Mouse (Mus musculus): ENCODE measurements around the gene Limd1. TPM values are rescaled to one million over a fixed set of nuclear protein-coding genes. Genes with fewer than 3 reads are reported as not detected.

Limd1 gene
- polyA plus RNA-seq, 1 experiment from 2014 or later: 15.8 TPM

GRCm38 (mm10) chr9:123531234-123531633 is 52.7 kb downstream of the Limd1 start:
- Histone ChIP-seq H3K9me3 (ENCODE audit: control insufficient read depth, low read length) (no peaks in the 10 kb centered on the region), H3K4me1 (replicated peaks; ENCODE audit: control insufficient read depth, insufficient read depth, low read length) (peaks cover 20% of the 10 kb centered on the region), H3K27ac (ENCODE audit: low read length) (no peak overlapping the region), H3K36me3 (ENCODE audit: control insufficient read depth, insufficient read depth) (no peaks in the 10 kb centered on the region; the same call in 1 of the 2 replicates), H3K4me3 (replicated peaks; ENCODE audit: low read length) (no peak overlapping the region), H3K4me2 (ENCODE audit: low read length) (peak overlapping the region; percentile 79), H3K9ac (replicated peaks; ENCODE audit: low read depth, low read length) (no peak overlapping the region), H3K27me3 (replicated peaks; ENCODE audit: control insufficient read depth, insufficient read depth, low read length) (no peaks in the 10 kb centered on the region)
- ATAC-seq: no peak

DNA sequence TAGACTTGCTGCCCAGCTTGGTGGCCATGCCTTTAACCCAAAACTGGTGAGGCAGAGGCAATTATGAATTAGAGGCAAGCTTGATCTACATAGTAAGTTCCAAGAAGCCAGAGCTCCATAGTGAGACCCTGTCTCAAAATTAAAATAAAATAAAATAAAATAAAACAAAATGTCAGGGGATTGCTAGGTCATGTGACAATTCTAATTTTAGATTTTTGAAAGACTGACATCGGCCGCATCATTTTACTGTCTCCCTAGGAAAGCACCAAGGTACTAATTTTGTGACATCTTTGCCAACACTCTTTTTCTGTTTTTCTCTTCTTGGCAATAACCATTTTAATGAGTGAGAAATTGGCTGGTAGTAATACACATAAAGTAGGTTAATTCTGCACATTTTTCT is 58.1 kb downstream of the Limd1 start:
- H3K4me2 ChIP-seq (ENCODE audit: low read length): no peak overlapping the region
- no peak for ATAC-seq
- H3K9me3 ChIP-seq (ENCODE audit: control insufficient read depth, low read length): no peaks in the 10 kb centered on the region
- no peak overlapping the region for H3K27ac ChIP-seq (ENCODE audit: low read length)
- 89% methylated on average over 2 of the region's 2 CpGs for WGBS
- no peak overlapping the region for H3K9ac ChIP-seq (replicated peaks; ENCODE audit: low read depth, low read length)
- H3K4me1 ChIP-seq (replicated peaks; ENCODE audit: control insufficient read depth, insufficient read depth, low read length): peaks cover 9% of the 10 kb centered on the region
- no peak overlapping the region for H3K4me3 ChIP-seq (replicated peaks; ENCODE audit: low read length)
- no peaks in the 10 kb centered on the region; the same call in 1 of the 2 replicates for H3K36me3 ChIP-seq (ENCODE audit: control insufficient read depth, insufficient read depth)
- H3K27me3 ChIP-seq (replicated peaks; ENCODE audit: control insufficient read depth, insufficient read depth, low read length): no peaks in the 10 kb centered on the region

- no peaks in the 10 kb centered on the region for H3K9me3 ChIP-seq (ENCODE audit: control insufficient read depth, low read length)
- no peak for ATAC-seq
- H3K27ac ChIP-seq (ENCODE audit: low read length): no peak overlapping the region
- no peaks in the 10 kb centered on the region for H3K27me3 ChIP-seq (replicated peaks; ENCODE audit: control insufficient read depth, insufficient read depth, low read length)
- H3K9ac ChIP-seq (replicated peaks; ENCODE audit: low read depth, low read length): no peak overlapping the region
- 74% methylated on average over 4 of the region's 4 CpGs for WGBS
- H3K4me1 ChIP-seq (replicated peaks; ENCODE audit: control insufficient read depth, insufficient read depth, low read length): peaks cover 11% of the 10 kb centered on the region
- no peak overlapping the region for H3K4me2 ChIP-seq (ENCODE audit: low read length)
- no peak overlapping the region for H3K4me3 ChIP-seq (replicated peaks; ENCODE audit: low read length)
- H3K36me3 ChIP-seq (ENCODE audit: control insufficient read depth, insufficient read depth): no peaks in the 10 kb centered on the region; the same call in 1 of the 2 replicates
Observed at GRCm38 (mm10) chr9:123538189-123538588, 59.7 kb downstream of the Limd1 start.

- no peaks in the 10 kb centered on the region for H3K9me3 ChIP-seq (ENCODE audit: control insufficient read depth, low read length)
- no peaks in the 10 kb centered on the region; the same call in 1 of the 2 replicates for H3K36me3 ChIP-seq (ENCODE audit: control insufficient read depth, insufficient read depth)
- peaks cover 11% of the 10 kb centered on the region for H3K4me1 ChIP-seq (replicated peaks; ENCODE audit: control insufficient read depth, insufficient read depth, low read length)
- no peak for ATAC-seq
- H3K4me3 ChIP-seq (replicated peaks; ENCODE audit: low read length): no peak overlapping the region
- H3K9ac ChIP-seq (replicated peaks; ENCODE audit: low read depth, low read length): no peak overlapping the region
- H3K27ac ChIP-seq (ENCODE audit: low read length): no peak overlapping the region
- WGBS: 20% methylated on average over 1 of the region's 1 CpGs
- no peaks in the 10 kb centered on the region for H3K27me3 ChIP-seq (replicated peaks; ENCODE audit: control insufficient read depth, insufficient read depth, low read length)
- H3K4me2 ChIP-seq (ENCODE audit: low read length): no peak overlapping the region
Observed at GRCm38 (mm10) chr9:123539093-123539492, 60.6 kb downstream of the Limd1 start.

GRCm38 (mm10) chr9:123539823-123540222 is 61.3 kb downstream of the Limd1 start:
- no peaks in the 10 kb centered on the region for H3K27me3 ChIP-seq (replicated peaks; ENCODE audit: control insufficient read depth, insufficient read depth, low read length)
- H3K4me3 ChIP-seq (replicated peaks; ENCODE audit: low read length): no peak overlapping the region
- no peak overlapping the region for H3K9ac ChIP-seq (replicated peaks; ENCODE audit: low read depth, low read length)
- H3K27ac ChIP-seq (ENCODE audit: low read length): no peak overlapping the region
- peaks cover 11% of the 10 kb centered on the region for H3K4me1 ChIP-seq (replicated peaks; ENCODE audit: control insufficient read depth, insufficient read depth, low read length)
- ATAC-seq: no peak
- no peak overlapping the region for H3K4me2 ChIP-seq (ENCODE audit: low read length)
- no peaks in the 10 kb centered on the region for H3K9me3 ChIP-seq (ENCODE audit: control insufficient read depth, low read length)
- 94% methylated on average over 2 of the region's 2 CpGs for WGBS
- H3K36me3 ChIP-seq (ENCODE audit: control insufficient read depth, insufficient read depth): no peaks in the 10 kb centered on the region; the same call in 1 of the 2 replicates

DNA sequence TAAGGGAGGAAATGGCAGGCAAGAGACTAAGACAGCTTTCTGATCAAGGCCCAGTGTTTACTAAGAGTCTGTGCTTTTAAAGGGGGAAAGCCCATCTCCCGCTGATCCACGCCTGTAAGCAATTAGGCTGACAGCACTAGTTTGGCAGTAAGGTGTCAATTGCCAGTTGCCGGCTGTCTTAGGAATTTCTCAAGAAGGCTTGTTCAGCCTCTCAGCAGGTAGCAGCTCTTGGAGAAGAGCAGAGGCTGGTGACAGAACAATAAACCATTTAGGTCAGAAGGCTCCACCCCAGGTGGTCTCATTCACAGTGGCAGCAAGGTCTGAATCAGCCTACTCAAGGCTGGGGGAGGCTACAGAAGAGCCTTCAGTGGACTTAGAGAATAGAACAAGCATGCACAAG is 76.1 kb downstream of the Limd1 start:
- Histone ChIP-seq H3K36me3 (ENCODE audit: control insufficient read depth, insufficient read depth) (peaks cover 14% of the 10 kb centered on the region; the same call in 1 of the 2 replicates), H3K9me3 (ENCODE audit: control insufficient read depth, low read length) (no peaks in the 10 kb centered on the region), H3K4me2 (ENCODE audit: low read length) (no peak overlapping the region), H3K4me3 (replicated peaks; ENCODE audit: low read length) (no peak overlapping the region), H3K9ac (replicated peaks; ENCODE audit: low read depth, low read length) (no peak overlapping the region), H3K27me3 (replicated peaks; ENCODE audit: control insufficient read depth, insufficient read depth, low read length) (no peaks in the 10 kb centered on the region), H3K4me1 (replicated peaks; ENCODE audit: control insufficient read depth, insufficient read depth, low read length) (no peaks in the 10 kb centered on the region), H3K27ac (ENCODE audit: low read length) (no peak overlapping the region)
- no peak for ATAC-seq
- 4% methylated on average over 3 of the region's 3 CpGs for WGBS

Other genes starting within 250 kb of the Limd1 start
- 29.0 TPM in 2 replicates for gene Tmem158, start 217.9 kb upstream of the Limd1 start, polyA plus RNA-seq (2015; fragmentation: Nextera tagmentation; extraction: Ambion mirVana)
- 763 and 906 TPM in 2 replicates for gene Lars2, start 111.8 kb upstream of the Limd1 start, polyA plus RNA-seq (2015; fragmentation: Nextera tagmentation; extraction: Ambion mirVana)
- 54.2 and 60.3 TPM in 2 replicates for gene Sacm1l, start 51.1 kb downstream of the Limd1 start, polyA plus RNA-seq (2015; fragmentation: Nextera tagmentation; extraction: Ambion mirVana)
- 0.19 and 0.41 TPM in 2 replicates for gene Slc6a20b, start 153.9 kb downstream of the Limd1 start, polyA plus RNA-seq (2015; fragmentation: Nextera tagmentation; extraction: Ambion mirVana)
- gene Ccr9, start 199.7 kb downstream of the Limd1 start, polyA plus RNA-seq (2015; fragmentation: Nextera tagmentation; extraction: Ambion mirVana): 0.15 and 0.50 TPM in 2 replicates
- 4.2 and 6.4 TPM in 2 replicates for gene Slc6a20a, start 200.2 kb downstream of the Limd1 start, polyA plus RNA-seq (2015; fragmentation: Nextera tagmentation; extraction: Ambion mirVana)
- gene Lztfl1, start 239.0 kb downstream of the Limd1 start, polyA plus RNA-seq (2015; fragmentation: Nextera tagmentation; extraction: Ambion mirVana): 55.8 and 61.6 TPM in 2 replicates